Mouse (Mus musculus) limb, embryonic 12.5 days (tissue): ENCODE measurements around the gene Tmc5. TPM values are rescaled to one million over a fixed set of nuclear protein-coding genes. Genes with fewer than 3 reads are reported as not detected.
A peak's percentile ranks its signal among the peaks of the same experiment; 100 is the strongest.

Experiments
- ATAC-seq: fragments of 200-750 bp; cut with Nextera tagmentation; 2 replicates; pipeline ENCODE4 v1.8.0; 2017; ENCODE audit warnings: low read depth, moderate TSS enrichment; ENCODE audit not compliant: insufficient number of reproducible peaks, insufficient read depth, low FRiP score, low TSS enrichment
- H3K27ac ChIP-seq: fragments of 300-500 bp; sonication (generic); 2 replicates; pipeline ENCODE4 v1.5.1; 2016; ENCODE audit warnings: mild to moderate bottlenecking, moderate library complexity
- H3K27me3 ChIP-seq: fragments of 300-500 bp; sonication (generic); 2 replicates; pipeline ENCODE4 v1.6.1; 2016; ENCODE audit warnings: mild to moderate bottlenecking, moderate library complexity
- H3K36me3 ChIP-seq: fragments of 300-500 bp; sonication (generic); 2 replicates; pipeline ENCODE4 v1.6.1; 2016; ENCODE audit warnings: mild to moderate bottlenecking, moderate library complexity
- H3K4me1 ChIP-seq: fragments of 300-500 bp; sonication (generic); replicated peaks from 2 replicates; pipeline ENCODE4 v1.6.1; 2016
- H3K4me2 ChIP-seq: fragments of 300-500 bp; sonication (generic); 2 replicates; pipeline ENCODE4 v1.6.1; 2016; ENCODE audit warnings: mild to moderate bottlenecking, moderate library complexity
- H3K4me3 ChIP-seq: fragments of 300-500 bp; sonication (generic); replicated peaks from 2 replicates; pipeline ENCODE4 v1.5.1; 2016; ENCODE audit warnings: mild to moderate bottlenecking
- H3K9ac ChIP-seq: fragments of 300-500 bp; sonication (generic); replicated peaks from 2 replicates; pipeline ENCODE4 v1.6.1; 2016; ENCODE audit warnings: mild to moderate bottlenecking, moderate library complexity
- H3K9me3 ChIP-seq: fragments of 300-500 bp; sonication (generic); 2 replicates; pipeline ENCODE4 v1.6.1; 2016; ENCODE audit warnings: mild to moderate bottlenecking, moderate library complexity
- WGBS: fragments of 180-500 bp; shearing (Covaris S2); methylation state at CpG from one replicate; pipeline ENCODE4 v1.1.7; 2016; 5-methylcytosine and 5-hydroxymethylcytosine counted together
- polyA plus RNA-seq: library from polyadenylated mRNA; unstranded; fragments of >200 nt; fragmentation: Nextera tagmentation; extraction: Ambion mirVana; gene quantifications from 2 replicates; pipeline ENCODE4 v1.2.1, GENCODE M21; 2016

Gene Tmc5
- polyA plus RNA-seq, 1 experiment from 2014 or later = not detected

GRCm38 (mm10) chr7:118696146-118696545 is 99.0 kb downstream of the Tmc5 start:
- 92% methylated on average over 6 of the region's 6 CpGs for WGBS
- no peaks in the 10 kb centered on the region for H3K4me1 ChIP-seq
- no peak overlapping the region for H3K4me2 ChIP-seq
- no peaks in the 10 kb centered on the region for H3K27me3 ChIP-seq
- no peak for ATAC-seq
- no peak overlapping the region for H3K27ac ChIP-seq
- H3K4me3 ChIP-seq = no peak overlapping the region
- H3K9me3 ChIP-seq = no peaks in the 10 kb centered on the region
- peaks cover 72% of the 10 kb centered on the region for H3K36me3 ChIP-seq
- H3K9ac ChIP-seq = no peak overlapping the region

DNA sequence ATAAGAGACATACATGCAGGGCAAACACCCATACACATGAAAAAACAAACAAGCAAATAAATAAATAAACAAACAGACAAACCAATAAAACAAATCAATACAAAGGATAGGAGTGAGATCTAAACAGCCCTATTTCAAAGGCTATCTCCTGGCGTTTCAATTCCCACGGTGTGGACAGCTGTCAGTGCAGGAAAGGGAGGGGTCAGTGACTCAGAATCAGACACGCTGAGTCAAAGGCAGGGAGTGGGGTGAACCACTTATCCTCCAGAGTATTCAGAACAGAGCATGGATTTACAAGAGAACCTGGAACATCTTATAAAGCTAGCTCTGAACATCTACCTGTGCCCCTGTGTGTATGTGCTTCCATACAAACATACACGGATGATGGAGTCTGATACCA is 100.1 kb downstream of the Tmc5 start:
- WGBS = 85% methylated on average over 4 of the region's 4 CpGs

DNA sequence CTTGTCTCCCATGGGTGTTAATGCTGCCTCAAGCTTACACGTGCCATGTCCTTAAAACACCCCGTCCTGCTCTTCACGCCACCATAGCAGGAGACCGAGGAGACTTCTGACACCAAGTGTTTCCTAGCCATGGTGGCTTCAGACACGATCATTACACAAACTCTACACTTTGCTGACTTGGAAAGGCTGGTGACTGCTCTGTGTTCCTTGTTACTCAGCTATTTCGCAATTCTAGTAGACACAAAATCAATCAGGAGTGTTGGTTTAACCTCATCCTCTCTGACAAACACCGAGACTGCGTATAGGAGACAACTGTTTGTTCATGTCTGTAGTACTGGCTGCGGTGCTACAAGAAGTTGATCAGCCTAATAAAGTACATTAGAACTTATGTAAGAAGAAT is 101.8 kb downstream of the Tmc5 start:
- H3K36me3 ChIP-seq = peaks cover 50% of the 10 kb centered on the region
- no peaks in the 10 kb centered on the region for H3K27me3 ChIP-seq
- H3K4me3 ChIP-seq = no peak overlapping the region
- H3K4me1 ChIP-seq = peaks cover 6% of the 10 kb centered on the region
- WGBS = 93% methylated on average over 9 of the region's 9 CpGs
- ATAC-seq = no peak
- H3K9me3 ChIP-seq = no peaks in the 10 kb centered on the region
- H3K4me2 ChIP-seq = no peak overlapping the region
- no peak overlapping the region for H3K27ac ChIP-seq
- no peak overlapping the region for H3K9ac ChIP-seq

More for the DNA sequence above, 100.1 kb downstream of the Tmc5 start:
- H3K27ac ChIP-seq = no peak overlapping the region
- H3K27me3 ChIP-seq = no peaks in the 10 kb centered on the region
- ATAC-seq = no peak
- H3K9ac ChIP-seq = no peak overlapping the region
- H3K4me3 ChIP-seq = no peak overlapping the region
- H3K4me2 ChIP-seq = no peak overlapping the region
- peaks cover 66% of the 10 kb centered on the region for H3K36me3 ChIP-seq
- no peaks in the 10 kb centered on the region for H3K9me3 ChIP-seq
- H3K4me1 ChIP-seq = no peaks in the 10 kb centered on the region

DNA sequence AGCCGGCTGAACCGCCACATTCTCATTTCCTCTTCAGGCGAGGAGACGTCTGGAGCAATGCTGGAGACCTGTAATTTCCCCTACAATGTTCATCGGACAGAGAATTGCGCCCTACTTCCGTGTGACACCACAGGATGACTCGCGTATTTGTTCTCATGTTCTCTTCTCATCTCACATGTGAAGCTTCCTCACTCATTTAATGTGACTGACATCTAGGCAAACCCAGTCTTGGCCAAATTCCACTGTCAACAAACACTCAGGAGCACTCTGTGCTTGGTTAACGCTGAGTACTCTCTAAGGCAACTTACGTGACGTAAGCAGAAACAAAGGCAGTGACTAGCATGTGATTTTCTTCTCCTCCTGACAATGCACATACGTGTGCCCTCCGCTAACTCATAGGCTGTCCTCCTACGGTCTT is 106.1 kb downstream of the Tmc5 start:
- Histone ChIP-seq H3K36me3 (peaks cover 11% of the 10 kb centered on the region; the same call in 1 of the 2 replicates), H3K4me2 (no peak overlapping the region), H3K4me3 (no peak overlapping the region), H3K4me1 (peaks cover 16% of the 10 kb centered on the region), H3K27me3 (no peaks in the 10 kb centered on the region), H3K27ac (no peak overlapping the region), H3K9me3 (no peaks in the 10 kb centered on the region), H3K9ac (no peak overlapping the region)
- no peak for ATAC-seq
- WGBS = 95% methylated on average over 15 of the region's 15 CpGs

- Histone ChIP-seq H3K9me3 (no peaks in the 10 kb centered on the region), H3K9ac (no peak overlapping the region), H3K4me3 (peak overlapping the region; percentile 82), H3K27me3 (no peaks in the 10 kb centered on the region), H3K36me3 (peaks cover 4% of the 10 kb centered on the region; the same call in 1 of the 2 replicates), H3K27ac (no peak overlapping the region), H3K4me2 (peak overlapping the region; percentile 59), H3K4me1 (peaks cover 16% of the 10 kb centered on the region)
- WGBS = 85% methylated on average over 9 of the region's 9 CpGs
- no peak for ATAC-seq
Observed at GRCm38 (mm10) chr7:118704001-118704850, 107.1 kb downstream of the Tmc5 start.

DNA sequence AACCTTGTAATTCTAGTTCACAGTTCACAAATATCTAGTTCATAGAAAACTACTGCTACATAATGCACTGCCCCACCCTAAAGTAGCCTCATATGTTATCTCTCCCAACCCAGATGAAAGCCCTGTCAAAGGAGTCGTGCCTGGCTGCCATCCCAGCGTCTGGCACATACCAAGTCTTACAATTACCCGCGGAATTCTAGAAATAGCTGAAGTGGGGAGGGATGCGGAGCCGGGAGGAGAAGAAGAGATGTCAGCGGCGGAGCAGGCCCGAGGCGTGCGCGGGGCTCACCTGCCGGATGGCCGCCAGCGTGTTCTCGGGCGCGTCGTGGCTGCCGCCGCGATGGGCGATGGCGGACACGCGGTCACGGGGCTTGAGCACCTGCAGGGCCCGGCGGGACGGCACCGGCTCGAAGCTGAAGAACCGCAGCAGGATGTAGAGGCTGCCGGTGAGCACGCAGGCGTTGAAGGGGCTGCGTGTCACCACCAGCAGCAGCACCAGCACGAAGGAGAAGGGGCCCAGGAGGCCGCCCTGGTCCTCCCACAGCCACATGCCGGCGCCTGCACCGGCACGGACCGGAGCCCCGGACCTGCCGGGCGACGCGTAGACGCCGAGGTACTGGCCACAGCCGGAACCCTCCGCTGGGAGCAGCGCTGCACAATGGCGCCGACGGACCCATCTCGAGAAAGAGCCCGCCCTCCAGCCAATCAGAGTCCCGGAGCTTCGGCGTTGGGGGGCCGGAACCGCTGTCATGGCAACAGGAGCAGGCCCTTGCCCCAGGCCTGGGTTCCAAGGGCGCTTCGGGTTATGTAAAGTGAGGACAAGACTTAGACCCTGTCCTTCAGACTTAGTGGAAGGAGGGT is 108.2 kb downstream of the Tmc5 start, which contains the start of gene Gde1:
Gde1 (minus strand) TSS at position 678 of the 861 bp plus-strand sequence.
- ATAC-seq = peak; percentile 94
- Histone ChIP-seq H3K9me3 (no peaks in the 10 kb centered on the region), H3K36me3 (peaks cover 4% of the 10 kb centered on the region; the same call in 1 of the 2 replicates), H3K27me3 (no peaks in the 10 kb centered on the region), H3K9ac (peak within 1 kb of the TSS; percentile 85), H3K4me1 (peaks cover 16% of the 10 kb centered on the region), H3K27ac (peak within 1 kb of the TSS; percentile 79), H3K4me2 (peak within 1 kb of the TSS; percentile 59), H3K4me3 (peak within 1 kb of the TSS; percentile 82)
- WGBS = under 1% methylated on average over 66 of the region's 66 CpGs

DNA sequence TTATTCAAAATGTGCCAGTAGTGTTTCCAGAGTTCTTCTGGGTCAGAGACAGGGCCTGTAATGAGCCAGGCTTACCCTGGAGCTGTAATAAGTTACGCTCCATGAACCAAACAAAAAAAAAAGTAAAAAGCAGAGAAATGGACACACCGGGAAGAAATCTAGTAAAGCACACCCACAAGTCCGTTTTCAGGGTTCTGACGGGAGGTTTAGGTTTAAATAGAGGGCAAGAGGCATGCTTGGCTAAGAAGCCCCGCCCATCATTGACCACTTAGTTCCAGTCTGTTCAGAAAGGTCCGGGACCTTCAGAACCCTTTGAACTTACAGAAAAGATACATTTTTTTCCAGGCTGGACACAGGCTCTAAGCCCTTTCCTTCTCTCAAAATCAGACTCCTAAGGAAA is 109.0 kb downstream of the Tmc5 start:
- peaks cover 4% of the 10 kb centered on the region; the same call in 1 of the 2 replicates for H3K36me3 ChIP-seq
- H3K4me3 ChIP-seq = peak overlapping the region; percentile 82; the same call in 1 of the 2 replicates
- H3K9me3 ChIP-seq = no peaks in the 10 kb centered on the region
- H3K4me2 ChIP-seq = peak overlapping the region; percentile 59
- peak; percentile 29; the same call in 1 of the 2 replicates for ATAC-seq
- peaks cover 16% of the 10 kb centered on the region for H3K4me1 ChIP-seq
- 0 out of 2 replicates have a peak overlapping the region, but pooled peaks have one; percentile 85 for H3K9ac ChIP-seq
- no peaks in the 10 kb centered on the region for H3K27me3 ChIP-seq
- WGBS = 39% methylated on average over 6 of the region's 6 CpGs
- no peak overlapping the region for H3K27ac ChIP-seq

DNA sequence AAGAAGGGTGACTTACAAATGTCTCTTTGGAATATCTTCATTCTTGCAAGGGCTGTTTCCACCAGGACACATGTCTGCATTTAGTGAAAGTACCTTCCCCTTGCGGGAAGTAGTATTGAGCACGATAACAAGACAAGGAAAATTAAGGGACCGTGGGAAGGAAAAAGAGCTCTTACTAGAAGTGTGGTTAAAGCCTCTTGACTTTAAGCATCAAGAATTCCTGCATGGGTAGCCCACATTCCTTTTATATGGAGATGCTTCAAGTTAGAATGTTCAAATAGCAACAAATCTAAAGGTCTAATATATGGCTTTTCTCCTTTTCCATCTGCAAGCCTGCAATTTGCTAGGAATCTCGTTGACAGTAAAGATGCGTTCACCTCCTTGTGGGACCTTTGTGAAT is 109.4 kb downstream of the Tmc5 start:
- Histone ChIP-seq H3K4me1 (peaks cover 16% of the 10 kb centered on the region), H3K9me3 (no peaks in the 10 kb centered on the region), H3K4me2 (no peak overlapping the region), H3K27ac (no peak overlapping the region), H3K36me3 (peaks cover 4% of the 10 kb centered on the region; the same call in 1 of the 2 replicates), H3K27me3 (no peaks in the 10 kb centered on the region), H3K9ac (no peak overlapping the region), H3K4me3 (no peak overlapping the region)
- ATAC-seq = no peak
- 90% methylated on average over 5 of the region's 5 CpGs for WGBS

DNA sequence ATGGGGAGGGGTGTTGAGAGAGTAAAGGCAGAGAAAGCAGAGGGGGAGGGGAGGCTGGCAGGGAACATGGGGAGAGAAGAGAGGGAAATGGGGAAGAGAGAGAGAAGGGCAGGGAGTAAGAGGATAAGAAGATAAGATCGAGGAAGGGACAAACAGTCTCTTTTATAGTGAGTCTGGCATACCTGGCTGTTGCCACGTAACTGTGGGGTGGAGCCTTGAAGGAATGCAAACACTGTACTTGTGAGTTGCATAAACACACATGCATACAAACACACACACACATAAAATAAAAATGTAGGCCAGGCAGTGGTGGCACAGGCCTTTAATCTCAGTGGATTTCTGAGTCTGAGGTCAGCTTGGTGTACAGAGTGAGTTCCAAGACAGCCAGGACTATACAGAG is 110.1 kb downstream of the Tmc5 start:
- H3K9me3 ChIP-seq = no peaks in the 10 kb centered on the region
- no peak for ATAC-seq
- no peaks in the 10 kb centered on the region for H3K36me3 ChIP-seq
- H3K9ac ChIP-seq = no peak overlapping the region
- 70% methylated on average over 2 of the region's 2 CpGs for WGBS
- no peak overlapping the region for H3K27ac ChIP-seq
- H3K4me2 ChIP-seq = no peak overlapping the region
- H3K4me3 ChIP-seq = no peak overlapping the region
- peaks cover 16% of the 10 kb centered on the region for H3K4me1 ChIP-seq
- H3K27me3 ChIP-seq = no peaks in the 10 kb centered on the region

GRCm38 (mm10) chr7:118708002-118708401 is 110.9 kb downstream of the Tmc5 start:
- H3K27me3 ChIP-seq = no peaks in the 10 kb centered on the region
- H3K9ac ChIP-seq = no peak overlapping the region
- ATAC-seq = no peak
- H3K4me2 ChIP-seq = no peak overlapping the region
- H3K36me3 ChIP-seq = no peaks in the 10 kb centered on the region
- WGBS = 88% methylated on average over 3 of the region's 4 CpGs
- peaks cover 18% of the 10 kb centered on the region for H3K4me1 ChIP-seq
- H3K27ac ChIP-seq = no peak overlapping the region
- H3K4me3 ChIP-seq = no peak overlapping the region
- H3K9me3 ChIP-seq = no peaks in the 10 kb centered on the region

DNA sequence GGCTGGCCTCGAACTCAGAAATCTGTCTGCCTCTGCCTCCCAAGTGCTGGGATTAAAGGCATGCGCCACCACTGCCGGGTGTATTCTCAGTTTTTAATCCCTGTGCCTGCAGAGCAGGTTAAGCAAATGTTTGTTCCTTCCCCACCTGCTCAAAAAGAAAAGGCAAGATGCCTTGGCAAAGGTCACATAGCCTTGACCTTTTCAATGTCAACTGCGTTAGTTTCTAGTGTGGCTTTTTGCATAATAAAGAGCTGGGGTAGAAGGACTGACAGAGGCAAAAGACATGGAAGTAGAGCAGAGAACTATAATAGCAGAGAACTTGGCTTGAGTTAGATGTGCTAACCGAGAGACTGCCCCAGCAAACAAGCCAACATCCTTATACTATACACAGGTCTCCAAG is 113.7 kb downstream of the Tmc5 start:
- Histone ChIP-seq H3K27ac (no peak overlapping the region), H3K9me3 (no peaks in the 10 kb centered on the region), H3K9ac (no peak overlapping the region), H3K36me3 (peaks cover 7% of the 10 kb centered on the region; the same call in 1 of the 2 replicates), H3K4me1 (peaks cover 10% of the 10 kb centered on the region), H3K4me2 (no peak overlapping the region), H3K27me3 (no peaks in the 10 kb centered on the region), H3K4me3 (no peak overlapping the region)
- ATAC-seq = no peak
- WGBS = 63% methylated on average over 5 of the region's 5 CpGs
